Mouse (Mus musculus) forebrain, embryonic 16.5 days (tissue): ENCODE measurements around the gene Csde1. TPM values are rescaled to one million over a fixed set of nuclear protein-coding genes. Genes with fewer than 3 reads are reported as not detected.

Experiments used
- ATAC-seq: fragments of 200-750 bp; cut with Nextera tagmentation; 2 replicates; pipeline ENCODE4 v1.8.0; 2017; ENCODE audit warnings: mild to moderate bottlenecking, moderate library complexity
- H3K27ac ChIP-seq: fragments of 300-500 bp; sonication (generic); 2 replicates; pipeline ENCODE4 v1.5.1; 2014; ENCODE audit warnings: low read length, control low read depth
- H3K27me3 ChIP-seq: fragments of 300-500 bp; sonication (generic); replicated peaks from 2 replicates; pipeline ENCODE4 v1.6.1; 2014; ENCODE audit warnings: low read length; ENCODE audit not compliant: control insufficient read depth, insufficient read depth
- H3K36me3 ChIP-seq: fragments of 300-500 bp; sonication (generic); 2 replicates; pipeline ENCODE4 v1.6.1; 2014; ENCODE audit not compliant: control insufficient read depth, insufficient read depth
- H3K4me1 ChIP-seq: fragments of 300-500 bp; sonication (generic); replicated peaks from 2 replicates; pipeline ENCODE4 v1.6.1; 2014; ENCODE audit warnings: low read length; ENCODE audit not compliant: control insufficient read depth, insufficient read depth
- H3K4me2 ChIP-seq: fragments of 300-500 bp; sonication (generic); 2 replicates; pipeline ENCODE4 v1.6.1; 2014; ENCODE audit warnings: mild to moderate bottlenecking, low read length, control low read depth
- H3K4me3 ChIP-seq: fragments of 300-500 bp; sonication (generic); replicated peaks from 2 replicates; pipeline ENCODE4 v1.5.1; 2014; ENCODE audit warnings: mild to moderate bottlenecking, low read length, control low read depth
- H3K9ac ChIP-seq: fragments of 300-500 bp; sonication (generic); replicated peaks from 2 replicates; pipeline ENCODE4 v1.6.1; 2014; ENCODE audit warnings: low read depth, low read length, control low read depth
- H3K9me3 ChIP-seq: fragments of 300-500 bp; sonication (generic); 2 replicates; pipeline ENCODE4 v1.6.1; 2016; ENCODE audit warnings: low read length; ENCODE audit not compliant: control insufficient read depth
- WGBS: fragments of 180-500 bp; shearing (Covaris S2); extraction: QIAGEN DNeasy Blood & Tissue Kit; methylation state at CpG from one replicate; pipeline ENCODE4 v1.1.7; 2014; 5-methylcytosine and 5-hydroxymethylcytosine counted together
- polyA plus RNA-seq: library from polyadenylated mRNA; unstranded; fragments of >200 nt; fragmentation: Nextera tagmentation; extraction: Ambion mirVana; gene quantifications from 2 replicates; pipeline ENCODE4 v1.2.1, GENCODE M21; 2015

The Csde1 gene
- polyA plus RNA-seq, 1 experiment from 2014 or later, result 465 TPM

- Histone ChIP-seq H3K27me3 (no peaks in the 10 kb centered on the region), H3K36me3 (peaks cover 25% of the 10 kb centered on the region), H3K4me1 (peaks cover 13% of the 10 kb centered on the region), H3K27ac (no peak overlapping the region), H3K9me3 (no peaks in the 10 kb centered on the region), H3K4me2 (no peak overlapping the region), H3K4me3 (no peak overlapping the region), H3K9ac (no peak overlapping the region)
- no peak for ATAC-seq
- 80% methylated on average over 10 of the region's 10 CpGs for WGBS
These were observed 23.2 kb upstream of the Csde1 start for GRCm38 (mm10) chr3:102997036-102997435.

- Histone ChIP-seq H3K27me3 (no peaks in the 10 kb centered on the region), H3K36me3 (peaks cover 31% of the 10 kb centered on the region), H3K9ac (no peak overlapping the region), H3K27ac (no peak overlapping the region), H3K4me1 (peaks cover 13% of the 10 kb centered on the region), H3K4me2 (no peak overlapping the region), H3K4me3 (no peak overlapping the region), H3K9me3 (no peaks in the 10 kb centered on the region)
- ATAC-seq, result no peak
- 87% methylated on average over 3 of the region's 3 CpGs for WGBS
These were observed 22.6 kb upstream of the Csde1 start for GRCm38 (mm10) chr3:102997591-102997990.

DNA sequence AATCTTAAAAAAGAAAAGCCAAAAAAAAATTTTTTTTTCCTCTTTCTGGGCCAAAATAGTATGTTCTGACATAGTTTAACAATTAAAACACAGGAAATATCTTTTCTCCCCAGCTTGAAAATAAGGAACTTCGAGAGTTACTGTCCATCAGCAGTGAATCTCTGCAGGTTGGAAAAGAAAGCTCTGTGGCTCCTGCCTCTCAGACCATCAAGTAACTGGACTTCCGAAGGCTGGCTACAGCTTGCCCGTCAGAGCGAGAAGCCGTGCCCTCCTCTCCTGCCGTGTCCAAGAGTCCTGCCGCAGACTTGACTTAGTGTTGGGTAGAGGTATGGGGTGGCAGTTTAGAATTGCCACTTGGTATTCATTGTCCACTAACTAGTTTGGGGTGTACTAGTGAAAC is 18.6 kb upstream of the Csde1 start:
- no peak overlapping the region for H3K27ac ChIP-seq
- ATAC-seq, result no peak
- 97% methylated on average over 7 of the region's 7 CpGs for WGBS

GRCm38 (mm10) chr3:103017350-103017749 is 2.9 kb upstream of the Csde1 start:
- H3K4me2 ChIP-seq, result no peak overlapping the region
- no peaks in the 10 kb centered on the region for H3K36me3 ChIP-seq
- H3K9me3 ChIP-seq, result no peaks in the 10 kb centered on the region
- peaks cover 7% of the 10 kb centered on the region for H3K4me1 ChIP-seq
- no peak overlapping the region for H3K4me3 ChIP-seq
- 79% methylated on average over 2 of the region's 2 CpGs for WGBS
- H3K27me3 ChIP-seq, result no peaks in the 10 kb centered on the region
- H3K9ac ChIP-seq, result no peak overlapping the region
- H3K27ac ChIP-seq, result no peak overlapping the region
- no peak for ATAC-seq

More for the DNA sequence above, 18.6 kb upstream of the Csde1 start:
- Histone ChIP-seq H3K4me3 (no peak overlapping the region), H3K27me3 (no peaks in the 10 kb centered on the region), H3K9me3 (no peaks in the 10 kb centered on the region), H3K4me1 (peaks cover 1% of the 10 kb centered on the region), H3K4me2 (no peak overlapping the region), H3K36me3 (peaks cover 46% of the 10 kb centered on the region), H3K9ac (no peak overlapping the region)

- 93% methylated on average over 2 of the region's 2 CpGs for whole genome bisulfite sequencing
- no peak overlapping the region for H3K4me3 ChIP-seq
These were observed 764 bp upstream of the Csde1 start for GRCm38 (mm10) chr3:103019462-103019861.

GRCm38 (mm10) chr3:103020943-103021638 is 865 bp downstream of the Csde1 start:
- Histone ChIP-seq H3K9ac (peak overlapping the region; percentile 98), H3K4me1 (peaks cover 9% of the 10 kb centered on the region), H3K9me3 (no peaks in the 10 kb centered on the region), H3K27me3 (no peaks in the 10 kb centered on the region), H3K4me2 (peak overlapping the region; percentile 63), H3K4me3 (peak overlapping the region; percentile 87), H3K27ac (peak overlapping the region; percentile 97), H3K36me3 (no peaks in the 10 kb centered on the region)
- ATAC-seq, result peak; percentile 95
- WGBS, result under 1% methylated on average over 35 of the region's 37 CpGs

More at GRCm38 (mm10) chr3:103019462-103019861, 764 bp upstream of the Csde1 start:
- Histone ChIP-seq H3K4me2 (peak overlapping the region; percentile 46; the same call in 1 of the 2 replicates), H3K27me3 (no peaks in the 10 kb centered on the region), H3K36me3 (no peaks in the 10 kb centered on the region), H3K9ac (no peak overlapping the region), H3K27ac (no peak overlapping the region), H3K9me3 (no peaks in the 10 kb centered on the region), H3K4me1 (peaks cover 9% of the 10 kb centered on the region)
- ATAC-seq, result no peak

GRCm38 (mm10) chr3:103026174-103026573 is 5.9 kb downstream of the Csde1 start:
- Histone ChIP-seq H3K4me1 (peaks cover 9% of the 10 kb centered on the region), H3K27me3 (no peaks in the 10 kb centered on the region), H3K36me3 (peaks cover 13% of the 10 kb centered on the region), H3K4me3 (no peak overlapping the region), H3K9me3 (no peaks in the 10 kb centered on the region), H3K9ac (no peak overlapping the region), H3K4me2 (no peak overlapping the region), H3K27ac (no peak overlapping the region)
- ATAC-seq, result no peak
- 94% methylated on average over 1 of the region's 1 CpGs for WGBS

DNA sequence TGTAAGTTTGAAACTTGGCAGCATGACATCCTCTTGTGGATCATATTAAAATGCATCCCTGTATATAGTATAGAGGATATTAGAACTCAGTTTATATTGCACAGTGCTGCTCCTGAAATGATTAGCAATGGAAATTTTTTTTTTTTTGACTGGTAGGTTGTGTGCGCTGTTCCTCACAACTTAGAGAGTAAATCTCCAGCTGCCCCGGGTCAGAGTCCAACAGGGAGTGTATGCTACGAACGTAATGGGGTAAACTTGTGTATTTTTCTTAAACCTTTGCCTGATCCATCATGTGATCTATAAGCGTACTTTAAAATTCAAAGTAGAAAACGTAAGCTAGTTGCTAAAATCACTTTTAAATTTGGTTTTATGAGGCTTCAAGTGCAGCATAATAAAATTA is 20.1 kb downstream of the Csde1 start:
- no peak for ATAC-seq
- H3K36me3 ChIP-seq, result peaks cover 29% of the 10 kb centered on the region

GRCm38 (mm10) chr3:103040861-103041379 is 20.7 kb downstream of the Csde1 start:
- Histone ChIP-seq H3K9me3 (no peaks in the 10 kb centered on the region), H3K27ac (no peak overlapping the region), H3K9ac (no peak overlapping the region), H3K27me3 (no peaks in the 10 kb centered on the region), H3K4me3 (no peak overlapping the region), H3K4me1 (no peaks in the 10 kb centered on the region), H3K36me3 (peaks cover 33% of the 10 kb centered on the region), H3K4me2 (no peak overlapping the region)
- 87% methylated on average over 1 of the region's 1 CpGs for WGBS
- no peak for ATAC-seq

More for the DNA sequence above, 20.1 kb downstream of the Csde1 start:
- Histone ChIP-seq H3K27ac (no peak overlapping the region), H3K9ac (no peak overlapping the region), H3K9me3 (no peaks in the 10 kb centered on the region), H3K4me3 (no peak overlapping the region), H3K4me2 (no peak overlapping the region), H3K27me3 (no peaks in the 10 kb centered on the region), H3K4me1 (no peaks in the 10 kb centered on the region)
- 96% methylated on average over 6 of the region's 6 CpGs for WGBS
